Comparison of ENCODE assay signal across 8 mouse cellular contexts in the genomic region with DNA sequence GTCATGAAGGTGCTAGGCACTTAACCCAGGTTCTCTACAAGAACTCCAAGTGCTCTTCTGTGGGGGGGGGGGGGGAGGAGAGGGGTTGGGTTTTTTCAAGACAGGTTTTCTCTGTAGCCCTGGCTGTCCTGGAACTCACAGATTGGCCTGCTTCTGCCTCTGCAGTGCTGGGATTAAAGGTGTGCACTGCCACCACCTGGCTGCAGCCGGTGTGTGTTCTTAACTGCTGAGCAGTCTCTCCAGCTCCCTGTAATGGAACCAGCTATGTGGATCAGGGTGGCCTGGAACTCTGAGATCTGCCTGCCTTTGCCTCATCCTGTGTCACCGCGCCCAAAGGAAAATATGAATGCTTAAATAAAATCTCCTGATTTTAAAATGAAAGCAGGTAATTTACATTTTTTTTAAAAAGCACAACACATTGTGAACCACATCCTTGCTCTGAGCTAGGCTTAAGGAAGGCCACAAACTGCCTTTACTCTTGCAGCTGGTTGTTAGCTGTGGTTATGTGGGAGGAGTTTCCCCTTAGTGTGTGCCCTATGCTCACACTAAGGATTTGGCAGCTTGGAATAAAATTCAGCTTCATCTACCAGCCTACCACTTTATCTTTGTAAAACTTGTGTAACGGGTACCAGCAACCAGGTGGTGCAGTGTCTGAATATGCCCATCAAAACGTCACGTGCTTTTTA.
A peak's percentile ranks its signal among the peaks of the same experiment; 100 is the strongest.
DNase-seq lines count a peak whose midpoint lies in the region; TF ChIP-seq lines count a peak whose summit lies in the region.

No protein-coding gene starts in this region.

- H3K4me3 ChIP-seq in gastrocnemius, adult 2 months: peak overlapping the region; percentile 92; the same call in 1 of the 2 replicates
- H3K4me3 ChIP-seq in brown adipose tissue, adult 24 weeks (ENCODE audit: insufficient read depth, low read depth, low read length): no peak overlapping the region

- intact Hi-C loops in gastrocnemius, adult 2 months (cut with DNase I): loop anchor here (2.0 kb wide), 1 partner anchor 39 kb away; no protein-coding TSS in a partner anchor

- TF ChIP-seq CTCF in gastrocnemius, adult 2 months (IDR thresholded peaks at IDR 0.05): peak; percentile 54

- no peak for DNase-seq in gastrocnemius, adult 2 months
- DNase-seq in gastrocnemius, postnatal 4 days (ENCODE audit: low spot score in 2 of 2): no peak
- DNase-seq in B cell, adult 2 months: peak; percentile 63 to 66
- peak; percentile 61 to 77 for DNase-seq in kidney, postnatal 25 days
- DNase-seq in natural killer cell, adult 2 months (ENCODE audit: low spot score in 2 of 2): peak; percentile 46 to 58
- DNase-seq in Muller cell, postnatal 12 days (ENCODE audit: inconsistent ontology term): no peak
- no peak for DNase-seq in left cerebral cortex, adult 11 months (ENCODE audit: low spot score)

- H3K4me1 ChIP-seq in brown adipose tissue, adult 24 weeks (ENCODE audit: control insufficient read depth, insufficient read depth, insufficient read length, low read length): peaks cover 34% of the 10 kb centered on the region

- H3K27ac ChIP-seq in gastrocnemius, adult 2 months: peak overlapping the region; percentile 94
- peak overlapping the region; percentile 79; the same call in 1 of the 2 replicates for H3K27ac ChIP-seq in brown adipose tissue, adult 24 weeks (replicated peaks; ENCODE audit: low read depth, low read length)

Comparison
In these comparisons a context has a peak if more than half of its experiments do, and no peak if none do; other contexts are left out.
1. DNase-seq: peak in B cell, adult 2 months (2 of 2), kidney, postnatal 25 days (2 of 2) and natural killer cell, adult 2 months (2 of 2); none in gastrocnemius, adult 2 months (single experiment), gastrocnemius, postnatal 4 days (0 of 2), Muller cell, postnatal 12 days (single experiment) and left cerebral cortex, adult 11 months (single experiment).